Mouse (Mus musculus) heart, embryonic 11.5 days (tissue): ENCODE results near the gene Nmnat2. TPM values are rescaled to one million over a fixed set of nuclear protein-coding genes. Genes with fewer than 3 reads are reported as not detected.

Experiments used
- ATAC-seq: fragments of 200-750 bp; cut with Nextera tagmentation; replicated peaks from 2 replicates; pipeline ENCODE4 v1.8.0; 2017; ENCODE audit warnings: moderate library complexity; ENCODE audit not compliant: insufficient number of reproducible peaks, low FRiP score, low TSS enrichment
- H3K27ac ChIP-seq: fragments of 300-500 bp; sonication (generic); 2 replicates; pipeline ENCODE4 v1.5.1; 2014; ENCODE audit warnings: mild to moderate bottlenecking, low read depth, low read length
- H3K27me3 ChIP-seq: fragments of 300-500 bp; sonication (generic); 2 replicates; pipeline ENCODE4 v1.6.1; 2014; ENCODE audit warnings: mild to moderate bottlenecking, low read length, mixed read lengths; ENCODE audit not compliant: control insufficient read depth, insufficient read depth
- H3K36me3 ChIP-seq: fragments of 300-500 bp; sonication (generic); 2 replicates; pipeline ENCODE4 v1.6.1; 2014; ENCODE audit warnings: mild to moderate bottlenecking, low read length, moderate library complexity, mixed read lengths; ENCODE audit not compliant: control insufficient read depth, insufficient read depth
- H3K4me1 ChIP-seq: fragments of 300-500 bp; sonication (generic); 2 replicates; pipeline ENCODE4 v1.6.1; 2014; ENCODE audit warnings: low read length; ENCODE audit not compliant: control insufficient read depth, insufficient read depth
- H3K4me2 ChIP-seq: fragments of 300-500 bp; sonication (generic); 2 replicates; pipeline ENCODE4 v1.6.1; 2014; ENCODE audit warnings: mild to moderate bottlenecking, moderate library complexity
- H3K4me3 ChIP-seq: fragments of 300-500 bp; sonication (generic); 2 replicates; pipeline ENCODE4 v1.5.1; 2014; ENCODE audit warnings: low read depth, low read length
- H3K9ac ChIP-seq: fragments of 300-500 bp; sonication (generic); 2 replicates; pipeline ENCODE4 v1.6.1; 2014; ENCODE audit warnings: mild to moderate bottlenecking, low read depth, low read length, moderate library complexity
- H3K9me3 ChIP-seq: fragments of 300-500 bp; sonication (generic); replicated peaks from 2 replicates; pipeline ENCODE4 v1.6.1; 2016; ENCODE audit warnings: low read length; ENCODE audit not compliant: control insufficient read depth
- WGBS: fragments of 180-500 bp; shearing (Covaris S2); extraction: QIAGEN DNeasy Blood & Tissue Kit; methylation state at CpG from one replicate; pipeline ENCODE4 v1.1.7; 2014; ENCODE audit not compliant: insufficient replicate concordance; 5-methylcytosine and 5-hydroxymethylcytosine counted together
- polyA plus RNA-seq: library from polyadenylated mRNA; unstranded; fragments of >200 nt; fragmentation: Nextera tagmentation; extraction: Ambion mirVana; gene quantifications from 2 replicates; pipeline ENCODE4 v1.2.1, GENCODE M21; 2014

Gene Nmnat2
- polyA plus RNA-seq, 1 experiment from 2014 or later = 0.93 TPM

GRCm38 (mm10) chr1:153144021-153144420, 189.2 kb downstream of the Nmnat2 start:
- H3K4me2 ChIP-seq = no peak overlapping the region
- H3K4me1 ChIP-seq = peaks cover 13% of the 10 kb centered on the region
- no peaks in the 10 kb centered on the region for H3K36me3 ChIP-seq
- 70% methylated on average over 11 of the region's 11 CpGs for WGBS
- no peak overlapping the region for H3K27ac ChIP-seq
- H3K4me3 ChIP-seq = no peak overlapping the region
- no peaks in the 10 kb centered on the region for H3K27me3 ChIP-seq
- no peak overlapping the region for H3K9ac ChIP-seq
- ATAC-seq = no peak
- H3K9me3 ChIP-seq = no peaks in the 10 kb centered on the region

- Histone ChIP-seq H3K4me1 (no peaks in the 10 kb centered on the region), H3K4me3 (no peak overlapping the region), H3K27ac (no peak overlapping the region), H3K27me3 (no peaks in the 10 kb centered on the region), H3K4me2 (no peak overlapping the region), H3K36me3 (no peaks in the 10 kb centered on the region), H3K9me3 (no peaks in the 10 kb centered on the region), H3K9ac (no peak overlapping the region)
- 72% methylated on average over 5 of the region's 5 CpGs for WGBS
- no peak for ATAC-seq
Observed at GRCm38 (mm10) chr1:153145791-153146190, 191.0 kb downstream of the Nmnat2 start.

- Histone ChIP-seq H3K36me3 (no peaks in the 10 kb centered on the region), H3K27ac (peak overlapping the region; percentile 22; the same call in 1 of the 2 replicates), H3K9ac (no peak overlapping the region), H3K9me3 (no peaks in the 10 kb centered on the region), H3K4me3 (no peak overlapping the region), H3K4me1 (peaks cover 14% of the 10 kb centered on the region), H3K27me3 (no peaks in the 10 kb centered on the region), H3K4me2 (no peak overlapping the region)
- WGBS = 52% methylated on average over 7 of the region's 7 CpGs
- no peak for ATAC-seq
Observed at GRCm38 (mm10) chr1:153152594-153152993, 197.8 kb downstream of the Nmnat2 start.

GRCm38 (mm10) chr1:153153619-153154137, 198.9 kb downstream of the Nmnat2 start:
- no peak overlapping the region for H3K9ac ChIP-seq
- peaks cover 14% of the 10 kb centered on the region for H3K4me1 ChIP-seq
- 0 out of 2 replicates have a peak, but pooled peaks have one; percentile 18 for ATAC-seq
- H3K27me3 ChIP-seq = no peaks in the 10 kb centered on the region
- 59% methylated on average over 10 of the region's 10 CpGs for WGBS
- H3K4me3 ChIP-seq = no peak overlapping the region
- no peaks in the 10 kb centered on the region for H3K9me3 ChIP-seq
- H3K4me2 ChIP-seq = no peak overlapping the region
- peak overlapping the region; percentile 50 for H3K27ac ChIP-seq
- H3K36me3 ChIP-seq = no peaks in the 10 kb centered on the region

- no peak for ATAC-seq
Observed at GRCm38 (mm10) chr1:153155364-153155763, 200.6 kb downstream of the Nmnat2 start.

GRCm38 (mm10) chr1:153157021-153157623, 202.3 kb downstream of the Nmnat2 start:
- H3K4me1 ChIP-seq = peaks cover 14% of the 10 kb centered on the region
- no peak overlapping the region for H3K27ac ChIP-seq
- H3K27me3 ChIP-seq = no peaks in the 10 kb centered on the region
- H3K4me3 ChIP-seq = no peak overlapping the region
- H3K36me3 ChIP-seq = no peaks in the 10 kb centered on the region
- WGBS = 64% methylated on average over 5 of the region's 5 CpGs
- no peaks in the 10 kb centered on the region for H3K9me3 ChIP-seq
- ATAC-seq = no peak
- no peak overlapping the region for H3K9ac ChIP-seq
- H3K4me2 ChIP-seq = no peak overlapping the region

More at GRCm38 (mm10) chr1:153155364-153155763, 200.6 kb downstream of the Nmnat2 start:
- WGBS = 50% methylated on average over 8 of the region's 8 CpGs
- H3K27me3 ChIP-seq = no peaks in the 10 kb centered on the region
- no peak overlapping the region for H3K4me2 ChIP-seq
- no peaks in the 10 kb centered on the region for H3K9me3 ChIP-seq
- no peak overlapping the region for H3K4me3 ChIP-seq
- H3K36me3 ChIP-seq = no peaks in the 10 kb centered on the region
- no peak overlapping the region for H3K9ac ChIP-seq
- peaks cover 14% of the 10 kb centered on the region for H3K4me1 ChIP-seq
- H3K27ac ChIP-seq = no peak overlapping the region

GRCm38 (mm10) chr1:153159137-153159536, 204.3 kb downstream of the Nmnat2 start:
- Histone ChIP-seq H3K9me3 (no peaks in the 10 kb centered on the region), H3K27me3 (no peaks in the 10 kb centered on the region), H3K4me2 (no peak overlapping the region), H3K4me1 (no peaks in the 10 kb centered on the region), H3K9ac (no peak overlapping the region), H3K36me3 (no peaks in the 10 kb centered on the region), H3K27ac (no peak overlapping the region), H3K4me3 (no peak overlapping the region)
- no peak for ATAC-seq
- 94% methylated on average over 4 of the region's 4 CpGs for WGBS

GRCm38 (mm10) chr1:153163831-153164230, 209.0 kb downstream of the Nmnat2 start:
- no peaks in the 10 kb centered on the region for H3K27me3 ChIP-seq
- WGBS = 52% methylated on average over 3 of the region's 3 CpGs

GRCm38 (mm10) chr1:153168293-153168692, 213.5 kb downstream of the Nmnat2 start:
- no peaks in the 10 kb centered on the region for H3K9me3 ChIP-seq
- no peaks in the 10 kb centered on the region for H3K36me3 ChIP-seq
- H3K4me2 ChIP-seq = no peak overlapping the region
- H3K4me1 ChIP-seq = peaks cover 13% of the 10 kb centered on the region
- no peak overlapping the region for H3K27ac ChIP-seq
- WGBS = 82% methylated on average over 5 of the region's 5 CpGs
- H3K4me3 ChIP-seq = no peak overlapping the region
- ATAC-seq = no peak
- H3K27me3 ChIP-seq = no peaks in the 10 kb centered on the region
- no peak overlapping the region for H3K9ac ChIP-seq

More at GRCm38 (mm10) chr1:153163831-153164230, 209.0 kb downstream of the Nmnat2 start:
- Histone ChIP-seq H3K4me1 (no peaks in the 10 kb centered on the region), H3K4me3 (no peak overlapping the region), H3K4me2 (no peak overlapping the region), H3K36me3 (no peaks in the 10 kb centered on the region), H3K9me3 (no peaks in the 10 kb centered on the region), H3K27ac (no peak overlapping the region), H3K9ac (no peak overlapping the region)
- no peak for ATAC-seq
